Mouse (Mus musculus) lung, postnatal 14 days (tissue): ENCODE data around the gene Olfr731.

Source experiments
- DNase-seq: peaks from one replicate; pipeline ENCODE4 v3.0.0; 2021

The Olfr731 gene

DNA sequence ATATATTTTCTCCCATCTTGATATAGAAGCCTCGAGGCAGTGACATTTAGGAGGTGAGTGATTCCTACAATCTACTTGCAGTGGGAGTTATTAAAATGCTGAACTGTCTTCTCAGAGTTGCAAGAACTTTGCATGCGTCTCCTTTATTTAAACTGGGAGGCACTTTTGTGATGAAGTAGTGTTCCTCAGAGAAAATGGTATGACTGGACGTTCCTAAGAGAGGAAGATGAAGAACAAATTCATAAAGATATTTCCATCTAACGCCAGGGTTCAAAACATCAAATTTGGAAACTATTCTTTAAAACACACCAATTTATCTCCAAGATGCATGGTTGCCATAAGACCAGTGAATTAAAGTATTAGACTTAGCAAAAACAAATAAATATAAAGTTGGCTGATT, at the start of gene Olfr731:
Gene Olfr731 (minus strand): TSS at position 101 of the 400 bp plus-strand sequence.
- DNase-seq: no peak

DNA sequence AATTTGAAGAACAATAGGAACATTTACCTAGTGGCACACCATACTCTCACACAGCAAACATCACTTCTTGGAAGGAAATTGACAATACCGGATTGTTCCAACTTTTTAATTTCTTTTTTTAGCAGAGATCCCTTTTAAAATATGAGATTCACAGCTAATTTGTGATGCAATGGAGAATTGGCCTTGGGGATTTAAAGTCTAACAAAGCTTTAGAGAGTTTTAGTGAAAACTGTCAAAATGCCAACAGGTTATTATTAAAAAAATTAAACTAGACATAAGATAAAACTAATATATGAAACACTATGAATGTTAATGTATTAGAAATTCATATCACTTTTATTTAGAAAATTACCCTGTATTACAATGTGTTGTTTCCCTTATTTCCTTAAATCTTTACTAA, 42.4 kb upstream of the Olfr731 start, which contains the start of gene Olfr732:
Gene Olfr732 (minus strand): TSS at position 101 of the 400 bp plus-strand sequence.
- DNase-seq: no peak

GRCm38 (mm10) chr14:50188098-50188497, 53.6 kb downstream of the Olfr731 start, which contains the start of gene Olfr730:
Gene Olfr730 (minus strand): TSS chr14:50188198.
- DNase-seq: no peak
